Mouse (Mus musculus): ENCODE results near the gene Skor1.

- TF ChIP-seq POLR2A (IDR thresholded peaks at IDR 0.05; ENCODE audit: control insufficient read depth, low read depth, low read length) (no peak), CTCF (IDR thresholded peaks at IDR 0.05; ENCODE audit: control insufficient read depth, insufficient read depth, insufficient replicate concordance, low read depth, low read length) (no peak)
Observed at GRCm38 (mm10) chr9:63183864-63184263, 35.1 kb upstream of the Skor1 start.
